Mouse (Mus musculus): ENCODE results near the gene Helz2.

Helz2 gene

DNA sequence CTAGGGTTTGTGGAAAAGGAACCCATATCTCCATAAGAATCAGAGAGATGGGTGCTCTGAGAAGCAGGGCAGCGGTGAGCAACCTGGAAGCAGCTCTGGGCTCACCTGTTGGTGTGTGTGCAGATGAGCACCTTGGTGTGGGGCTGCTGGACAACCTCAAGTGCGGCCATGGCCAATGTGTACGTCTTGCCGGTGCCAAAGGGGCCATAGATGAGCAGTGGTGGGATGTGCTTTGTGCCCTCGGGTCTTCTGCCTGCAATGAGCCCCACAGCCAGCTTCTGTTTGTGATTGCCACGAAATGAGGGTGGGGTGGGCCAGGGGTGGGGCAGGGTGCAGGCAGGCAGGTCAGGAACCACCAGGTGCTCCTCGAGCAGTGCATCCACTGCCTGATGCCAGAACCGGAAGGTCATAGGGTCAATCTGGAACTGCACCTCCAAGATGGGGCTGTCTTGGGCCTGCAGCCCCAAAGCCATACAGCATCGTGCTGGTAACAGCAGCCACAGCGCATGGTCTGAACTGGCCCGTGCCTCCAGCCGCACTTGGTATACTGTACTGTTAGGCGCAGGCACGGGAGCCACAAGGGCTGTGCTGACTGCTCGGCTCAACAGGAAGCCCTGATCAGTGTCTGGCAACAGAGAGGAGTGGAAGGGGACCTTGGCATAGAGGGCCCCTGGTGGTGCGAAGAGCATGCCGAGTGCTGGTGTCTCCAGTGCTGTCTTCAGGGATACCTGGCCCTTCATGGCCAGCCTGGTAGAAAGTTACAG, 4.4 kb downstream of the Helz2 start:
- DNase-seq: no peak

DNA sequence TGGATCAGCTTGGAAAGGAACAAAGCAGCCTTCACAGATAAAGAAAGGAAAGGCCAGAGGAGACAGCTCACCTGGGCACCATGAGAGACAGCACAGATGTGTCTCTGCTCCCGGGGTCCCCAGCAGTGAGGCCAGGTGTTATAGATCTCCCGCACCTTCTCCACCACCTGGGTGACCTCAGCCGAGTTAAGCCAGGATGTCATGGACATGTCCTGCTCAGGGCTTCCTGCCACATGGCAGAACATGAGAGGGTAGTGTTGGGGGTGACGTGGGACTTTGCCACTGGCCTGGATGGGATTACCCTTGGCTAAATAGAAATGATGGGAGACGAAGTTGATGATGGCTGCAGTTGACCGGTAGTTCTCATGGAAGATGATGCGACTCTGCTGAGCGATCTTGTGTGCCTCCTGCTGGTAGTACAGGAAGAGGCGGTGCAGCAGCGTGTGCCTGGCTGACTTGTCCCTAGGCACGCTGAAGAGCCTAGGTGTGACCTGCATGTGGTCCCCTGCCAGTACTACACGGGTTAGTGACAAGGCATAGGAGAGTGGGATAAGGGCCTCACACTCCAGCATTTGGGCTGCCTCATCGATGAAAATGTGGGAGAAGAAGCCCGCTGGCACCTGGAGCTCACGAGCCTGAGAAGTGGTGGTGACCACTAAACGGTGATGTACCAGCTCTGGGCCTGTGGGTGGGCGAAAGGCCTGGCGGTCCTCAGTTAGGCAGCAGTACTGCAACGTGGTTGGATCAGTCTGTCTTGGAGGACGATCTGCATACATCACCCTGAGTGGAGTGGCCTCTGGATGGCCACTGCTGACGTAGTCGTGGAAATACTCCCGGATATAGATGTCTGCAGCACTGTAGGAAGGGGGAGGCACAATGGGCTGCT, 5.9 kb downstream of the Helz2 start:
- DNase-seq: no peak

DNA sequence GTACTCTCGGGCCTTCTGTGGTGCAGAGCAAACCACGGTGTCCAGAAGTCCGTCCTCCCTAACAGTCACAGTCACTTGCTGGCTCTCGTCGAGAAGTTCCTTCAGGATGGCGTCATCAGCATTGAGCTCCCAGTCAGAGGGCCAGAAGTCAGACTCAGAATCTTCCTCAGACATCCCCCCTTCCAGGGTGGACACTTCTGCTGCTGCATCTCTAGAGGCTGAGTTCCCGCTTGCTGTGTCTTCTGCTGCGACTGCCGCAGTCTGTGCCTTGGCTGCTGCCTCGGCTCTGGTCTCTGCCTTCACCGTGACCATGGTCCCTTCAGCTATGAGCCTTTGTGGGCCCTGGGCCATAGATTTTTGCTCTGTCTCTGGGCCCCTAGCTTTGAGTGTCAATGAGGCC, 7.1 kb downstream of the Helz2 start:
- DNase-seq: no peak

DNA sequence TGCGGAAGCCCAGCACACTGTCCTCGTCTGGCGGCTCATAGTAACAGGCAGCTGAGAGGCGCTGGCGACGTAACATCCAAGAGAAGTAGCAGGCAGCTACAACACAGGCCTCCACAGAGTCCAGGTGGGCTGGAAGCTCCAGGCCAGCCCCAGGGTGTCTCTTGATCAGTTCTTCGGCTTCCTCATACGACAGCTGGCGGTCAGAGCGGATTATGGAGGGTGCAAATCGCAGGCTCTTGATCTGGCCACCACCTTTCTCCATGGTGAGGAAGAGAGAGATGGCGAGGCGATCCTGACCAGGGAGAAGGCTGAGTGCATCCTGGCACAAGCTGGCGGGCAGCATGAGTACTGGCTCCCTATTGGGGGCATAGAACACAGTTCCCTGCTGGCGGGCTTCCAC, 8.4 kb downstream of the Helz2 start:
- no peak for DNase-seq

DNA sequence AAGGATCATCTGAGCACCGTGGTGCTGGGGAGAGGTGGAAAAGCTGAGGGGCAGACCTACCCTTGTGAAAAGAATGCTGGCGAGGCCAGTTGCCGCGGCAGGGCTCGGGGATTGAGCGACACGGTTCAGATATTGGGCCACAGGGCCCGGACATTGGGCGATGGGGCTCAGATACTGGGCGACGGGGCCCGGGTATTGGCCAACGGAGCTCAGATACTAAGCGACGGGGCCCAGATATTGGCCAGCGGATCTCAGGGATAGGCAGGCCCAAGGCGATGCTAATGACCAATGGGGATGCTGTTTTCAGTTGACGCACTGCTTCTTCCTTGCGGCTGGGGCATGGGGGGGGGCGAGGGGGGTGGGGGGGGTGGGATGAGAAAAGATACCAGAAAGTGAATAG, 10.7 kb downstream of the Helz2 start:
- DNase-seq: peak; percentile 65 to 69

DNA sequence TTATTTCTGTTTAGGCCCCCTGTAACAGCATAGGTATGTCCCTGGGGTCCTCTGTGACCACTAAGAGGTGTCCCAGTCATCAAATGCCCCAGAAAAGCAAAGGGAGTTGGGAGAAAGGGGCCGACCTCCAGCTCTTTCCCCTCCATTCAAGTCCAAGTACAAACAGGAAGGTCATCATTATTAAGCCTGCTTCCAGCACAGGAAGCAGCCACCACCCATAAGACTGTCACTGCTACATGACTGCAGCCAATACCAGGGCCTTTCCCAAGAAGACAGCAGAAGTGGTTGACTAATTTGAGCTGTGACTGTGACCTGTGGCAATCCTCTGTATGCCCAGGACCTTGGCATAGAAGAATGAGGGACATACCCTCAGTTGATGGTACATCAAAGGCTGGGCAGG, 13.5 kb downstream of the Helz2 start:
- no peak for DNase-seq

DNA sequence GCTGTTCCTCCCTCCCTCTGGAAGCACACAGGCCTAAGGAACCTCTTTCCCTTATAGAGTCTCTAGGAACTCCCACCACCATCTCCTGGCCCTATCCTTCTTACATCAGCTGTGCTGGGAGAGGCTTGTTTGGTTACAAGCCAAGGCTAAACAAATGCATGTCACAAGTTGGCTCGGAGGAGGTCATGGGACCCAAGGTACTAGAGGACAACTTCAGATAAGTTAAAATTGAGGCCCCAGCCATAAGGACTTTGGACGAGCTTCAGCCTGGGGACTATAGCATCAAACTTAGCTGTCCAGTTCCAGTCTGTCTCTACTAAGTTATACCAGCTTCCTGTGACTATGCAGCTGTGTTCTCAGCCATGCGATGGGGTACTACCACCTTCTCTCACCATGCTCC, 14.7 kb downstream of the Helz2 start:
- no peak for DNase-seq

DNA sequence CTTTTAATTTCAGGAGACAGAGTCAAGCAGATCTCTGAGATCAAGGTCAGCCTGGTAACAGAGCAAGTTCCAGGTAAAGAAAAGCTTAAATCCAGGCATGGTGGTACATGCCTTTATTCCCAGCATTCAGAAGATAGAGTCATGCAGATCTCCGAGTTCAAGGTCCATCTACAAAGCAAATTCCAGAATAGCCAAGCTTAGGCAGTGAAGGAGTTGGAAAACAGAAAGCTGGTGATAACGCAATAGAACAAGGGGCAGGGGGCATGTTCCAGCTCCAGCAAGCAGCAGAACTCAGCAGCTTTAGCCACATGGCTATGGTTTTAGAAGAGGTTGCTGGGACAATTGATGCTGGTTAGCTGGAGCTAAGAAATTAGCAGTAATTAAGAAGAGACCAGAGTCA, 16.8 kb downstream of the Helz2 start:
- DNase-seq: no peak

DNA sequence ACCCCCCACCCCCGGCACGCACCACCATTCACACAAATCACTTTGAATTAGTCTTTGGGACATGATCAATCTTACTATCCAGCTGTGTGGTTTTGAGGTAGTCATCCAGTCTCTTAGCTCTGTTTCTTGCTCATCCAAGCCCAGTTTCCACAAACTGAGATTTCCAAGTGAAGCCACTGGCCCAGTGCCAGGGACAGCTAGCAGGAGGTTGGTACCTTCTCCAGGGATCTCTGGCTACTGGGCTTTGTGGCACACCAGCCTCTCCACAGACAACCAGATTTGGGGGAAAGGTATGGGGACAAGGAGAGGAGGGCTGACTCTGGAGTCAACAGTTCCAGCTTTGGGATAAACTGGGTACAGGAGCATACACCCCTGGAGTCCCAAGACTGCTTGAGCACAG, 21.5 kb downstream of the Helz2 start:
- peak; percentile 45 to 64 for DNase-seq

DNA sequence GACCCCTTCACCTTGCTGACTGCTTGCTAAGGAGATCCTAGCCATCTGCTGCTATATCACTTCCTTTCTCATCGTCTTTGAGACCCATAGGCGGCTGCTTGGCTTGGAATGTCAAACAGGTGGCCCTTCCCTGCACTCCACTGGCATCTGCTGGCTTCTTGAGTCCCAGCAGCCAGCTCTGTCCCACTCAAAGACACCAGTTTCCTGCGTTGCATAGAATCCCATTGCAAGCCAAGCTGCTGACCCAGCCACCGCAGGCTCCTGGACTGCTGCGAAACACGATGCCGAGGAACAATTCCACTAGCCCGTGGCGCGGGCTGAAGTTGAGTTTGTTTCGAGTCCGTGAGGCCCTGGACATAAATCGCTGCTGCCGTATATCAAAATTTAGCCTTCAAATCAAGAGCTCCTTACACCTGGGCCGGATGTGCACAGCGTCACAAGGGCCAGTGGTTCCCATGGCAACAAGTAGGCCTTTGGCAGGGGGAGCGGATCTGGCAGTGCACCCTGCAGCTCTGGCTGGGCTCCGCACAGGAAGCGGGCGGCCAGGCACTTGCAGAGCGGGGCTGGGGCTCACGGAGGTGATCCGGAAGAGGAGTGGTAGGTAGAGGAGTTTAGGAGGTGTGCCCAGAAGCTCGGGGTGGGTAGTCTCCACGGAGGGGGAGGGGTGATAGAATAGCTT, 22.1 kb downstream of the Helz2 start, which contains the start of gene Fndc11:
TSS of gene Fndc11 (plus strand) at position 476 of the 679 bp plus-strand sequence.
- peak; percentile 70 to 73 for DNase-seq

DNA sequence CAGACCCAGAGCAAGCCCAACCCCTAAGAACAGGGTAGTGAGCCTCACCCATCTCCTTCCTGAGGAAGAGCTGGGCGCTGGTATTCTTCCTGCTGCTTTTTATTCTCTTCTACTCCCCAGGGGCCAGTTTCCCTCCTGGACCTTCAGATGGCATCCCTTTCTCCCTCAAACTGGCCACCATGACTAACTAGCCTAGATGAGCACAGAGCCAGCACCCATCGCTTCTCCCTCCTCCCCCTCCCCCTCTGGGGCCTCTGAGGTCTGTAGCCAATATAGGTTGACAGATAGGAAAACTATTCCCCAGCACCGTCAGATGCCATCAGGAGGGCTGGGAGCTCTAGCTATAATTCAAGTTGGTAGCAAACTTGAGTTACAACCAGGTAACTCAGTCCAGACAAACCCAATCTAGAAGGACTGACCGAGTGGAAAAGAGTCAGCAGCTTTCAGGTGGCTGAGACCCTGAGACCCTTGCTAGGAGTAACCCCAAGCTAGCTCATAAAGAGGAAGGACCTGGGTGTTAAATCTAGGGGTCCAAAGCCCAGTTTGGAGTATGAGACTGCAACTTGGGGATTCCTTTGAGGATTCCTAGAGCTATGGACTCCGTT, 22.8 kb downstream of the Helz2 start:
- DNase-seq: no peak

DNA sequence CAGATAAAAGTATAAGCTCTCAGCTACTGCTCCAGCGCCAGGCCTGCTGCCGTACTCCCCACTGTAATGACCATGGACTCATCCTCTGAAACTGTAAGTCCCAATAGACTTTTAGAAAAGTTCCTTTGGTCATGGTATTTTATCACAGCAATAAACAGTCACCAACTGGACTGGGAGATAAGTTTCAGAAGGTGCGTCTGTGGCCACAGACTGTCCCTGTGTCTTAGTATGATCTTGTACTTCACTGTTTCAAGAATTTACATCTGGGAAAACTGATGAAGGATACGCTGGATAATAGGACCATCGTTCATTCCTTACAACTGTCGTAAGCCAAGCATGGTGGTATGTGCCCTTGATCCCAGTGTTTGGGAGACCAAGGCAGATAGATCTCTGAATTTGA, 25.8 kb downstream of the Helz2 start:
- no peak for DNase-seq

DNA sequence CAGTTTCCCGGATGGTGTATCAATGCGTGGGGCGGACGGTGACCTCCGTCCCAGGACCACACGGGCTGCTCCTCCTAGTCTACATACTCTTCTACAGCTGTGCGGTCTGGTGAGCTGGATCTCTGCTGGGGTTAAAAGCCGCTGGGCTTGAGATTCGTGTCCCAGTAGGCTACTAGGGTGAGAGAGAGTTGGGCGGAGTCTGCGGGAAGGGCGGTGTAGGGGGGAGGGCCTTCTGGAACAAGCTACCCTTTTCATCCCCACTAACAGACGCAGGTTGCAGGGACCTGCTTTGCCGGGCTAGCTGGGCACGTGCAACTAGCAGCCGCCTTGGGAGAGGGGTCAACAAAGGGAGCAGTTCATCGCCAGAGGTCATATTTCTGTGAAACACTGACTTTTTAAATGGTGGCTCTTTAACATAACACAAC, 28.8 kb downstream of the Helz2 start, which contains the start of gene Srms:
TSS of gene Srms (minus strand) at position 165 of the 425 bp plus-strand sequence.
- DNase-seq: no peak

DNA sequence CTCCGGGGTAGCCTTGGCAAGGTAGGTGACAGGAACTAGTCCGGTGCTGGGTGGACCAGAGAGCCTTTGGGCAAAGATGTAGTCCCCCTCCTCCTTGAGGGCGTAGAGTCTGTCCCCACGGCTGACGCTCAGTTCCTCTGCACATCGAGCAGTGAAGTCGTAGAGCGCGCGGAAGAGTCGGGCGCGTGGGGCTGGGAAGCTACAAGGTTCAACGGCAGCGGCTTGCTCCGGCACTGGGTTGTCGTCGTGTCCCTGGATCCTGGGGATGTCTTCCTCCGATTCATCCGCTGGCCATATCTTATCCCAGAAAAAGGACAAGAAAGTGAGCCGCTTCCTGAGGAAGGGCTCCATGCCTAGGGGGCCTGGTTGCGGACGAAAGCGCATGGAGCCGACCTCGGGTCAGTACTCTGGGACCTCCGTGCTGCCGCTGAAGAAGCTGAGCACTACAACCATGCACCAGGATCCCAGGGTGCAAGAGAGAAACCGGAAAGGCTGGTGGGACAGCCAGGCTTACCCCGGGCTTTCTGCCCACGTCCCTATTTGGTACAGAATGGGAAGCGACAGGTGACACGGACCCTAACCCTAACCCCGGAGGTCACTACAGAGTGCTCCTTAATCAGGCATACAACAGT, 29.3 kb downstream of the Helz2 start:
- DNase-seq: no peak

DNA sequence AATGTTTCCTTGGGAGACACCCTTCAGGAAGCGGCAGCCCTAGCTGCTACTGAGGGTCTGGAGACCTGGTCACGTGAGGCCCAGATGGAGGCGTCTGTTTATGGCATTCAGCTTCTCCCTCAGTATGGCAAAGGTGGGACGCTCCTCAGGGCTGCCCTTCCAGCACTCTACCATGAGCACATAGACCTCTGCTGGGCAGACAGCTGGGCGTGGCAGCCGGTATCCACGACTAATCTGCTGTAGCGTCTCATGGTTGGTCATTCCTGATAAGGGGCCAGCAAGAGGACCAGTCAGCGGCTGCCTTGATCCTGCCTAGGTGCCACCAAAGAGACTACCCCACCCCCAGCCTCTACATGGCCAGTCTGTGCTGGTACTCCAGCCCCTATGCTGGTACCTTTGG, 35.7 kb downstream of the Helz2 start:
- DNase-seq: no peak

DNA sequence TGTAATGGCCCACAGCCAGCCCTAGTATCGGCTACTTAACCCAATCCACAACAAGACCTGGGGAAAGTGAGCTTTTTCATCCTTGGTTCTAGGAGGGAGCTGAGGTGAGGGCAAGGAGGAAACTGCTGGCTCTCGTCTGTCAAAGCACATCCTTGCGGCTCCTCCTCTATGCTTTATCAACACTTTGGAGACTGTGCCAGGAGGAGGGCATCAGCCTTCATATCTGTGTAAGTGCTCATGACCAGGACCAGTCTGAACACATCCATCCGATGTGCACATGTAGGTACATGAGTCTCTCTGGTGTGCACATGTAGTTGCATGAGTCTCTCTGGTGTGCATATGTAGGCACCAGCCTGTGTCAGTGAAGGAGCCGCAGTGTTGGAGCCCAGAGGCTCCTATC, 36.1 kb downstream of the Helz2 start:
- no peak for DNase-seq

DNA sequence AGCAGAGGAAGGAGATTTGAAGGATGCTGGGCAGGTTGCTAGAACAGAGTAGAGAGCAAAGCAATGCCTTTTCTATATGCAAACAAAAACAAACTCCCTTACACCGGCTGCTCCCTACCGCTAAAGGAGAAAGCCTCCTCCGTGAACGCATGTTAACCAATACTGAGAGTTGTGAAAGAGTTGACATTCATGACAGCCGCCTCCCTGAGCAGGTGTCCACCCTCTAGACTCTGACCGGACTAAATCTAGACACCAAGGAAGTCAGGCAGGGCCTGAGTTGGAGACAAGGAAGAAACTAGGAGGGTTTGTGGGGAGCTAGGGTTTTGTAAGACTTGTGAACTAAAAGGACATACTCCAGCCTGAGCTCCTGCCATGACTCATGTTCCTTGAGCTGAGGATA, 38.9 kb downstream of the Helz2 start:
- no peak for DNase-seq

DNA sequence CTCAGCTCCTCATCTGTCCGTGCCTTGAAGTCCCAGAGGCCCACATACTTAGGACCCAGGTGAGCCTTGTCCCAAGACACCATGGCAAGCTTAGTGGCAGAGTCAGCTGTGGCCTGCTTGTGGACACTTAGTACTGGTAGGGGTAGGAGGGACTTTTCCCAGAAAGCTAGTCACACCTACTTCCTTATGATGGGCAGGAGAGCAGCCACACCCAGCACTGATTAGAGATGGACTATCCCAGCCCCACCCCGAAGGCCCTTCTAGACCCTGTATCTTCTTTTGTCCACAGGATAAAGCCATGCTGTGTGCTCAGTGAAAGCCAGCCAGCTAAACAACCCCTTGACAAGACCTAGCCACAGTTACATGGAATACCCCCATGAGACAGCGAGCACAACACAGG, 39.4 kb downstream of the Helz2 start, which contains the start of gene Ptk6:
TSS of gene Ptk6 (minus strand) at position 368 of the 400 bp plus-strand sequence.
- no peak for DNase-seq

DNA sequence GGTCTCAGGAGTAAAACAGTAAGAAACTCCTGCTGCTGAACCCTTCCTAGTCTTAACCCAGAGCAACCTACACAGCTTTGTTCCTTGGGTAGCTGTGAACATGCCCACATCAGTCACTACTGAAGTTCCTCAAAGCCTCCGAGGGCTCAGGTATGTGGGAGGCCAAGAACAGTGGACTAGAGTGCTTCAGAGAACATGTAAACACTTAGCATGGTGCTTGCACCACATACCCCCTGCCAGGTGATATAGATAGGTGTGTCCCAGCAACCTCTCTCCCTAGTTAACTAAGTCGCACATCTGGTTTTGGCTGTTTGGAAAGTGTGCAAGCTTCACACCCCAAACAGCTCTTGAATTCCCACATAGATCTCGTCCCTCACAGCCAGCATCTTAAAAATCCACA, 40.2 kb downstream of the Helz2 start:
- DNase-seq: no peak

DNA sequence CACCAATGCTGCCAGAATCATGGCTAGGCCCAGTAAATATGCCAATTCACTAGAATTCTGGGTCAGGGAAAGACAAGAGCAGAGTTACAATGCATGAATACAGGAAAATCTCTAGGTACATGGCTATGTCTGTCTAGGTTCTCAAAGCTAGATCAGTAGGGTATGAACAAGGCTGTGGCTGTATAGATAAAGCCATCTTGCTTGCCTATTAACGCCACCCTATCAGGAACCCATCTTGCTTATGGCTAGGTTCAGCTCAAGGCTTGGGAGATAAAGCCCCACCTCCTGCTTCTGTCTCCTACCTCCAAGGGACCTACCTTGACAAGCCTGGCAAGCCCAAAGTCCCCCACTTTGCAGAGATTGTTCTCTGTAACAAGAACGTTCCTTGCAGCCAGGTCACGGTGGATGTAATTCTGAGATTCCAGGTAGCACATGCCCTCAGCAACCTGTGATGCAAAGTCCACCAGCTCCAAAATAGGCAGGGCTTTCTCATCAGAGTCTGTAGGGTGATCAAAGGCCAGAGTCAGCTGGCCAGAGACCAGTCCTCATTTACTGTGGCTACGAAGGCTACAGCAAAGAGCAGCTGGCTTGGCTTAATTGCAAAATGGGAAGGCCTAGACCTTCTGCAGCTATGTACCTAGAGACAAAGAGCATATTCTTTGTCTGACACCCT, 45.1 kb downstream of the Helz2 start:
- no peak for DNase-seq

DNA sequence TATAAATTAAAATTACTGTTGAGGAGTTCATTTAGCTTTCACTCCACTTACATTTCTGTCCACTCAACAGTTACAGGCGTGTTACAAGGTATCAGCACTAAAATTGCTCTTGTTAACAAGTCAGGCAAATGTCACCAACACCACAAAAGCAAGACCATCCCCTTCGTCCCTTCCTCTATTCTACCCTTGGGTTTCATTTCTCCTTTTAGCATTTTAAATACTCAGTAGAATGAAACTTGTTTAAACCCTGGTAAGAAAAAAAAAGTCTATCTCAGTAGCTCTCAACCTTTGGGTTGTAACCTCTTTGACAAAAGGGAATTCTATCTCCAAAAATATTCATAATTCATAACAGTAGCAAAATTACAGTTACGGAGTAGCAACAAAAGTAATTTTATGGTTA, 48.8 kb downstream of the Helz2 start:
- DNase-seq: no peak

DNA sequence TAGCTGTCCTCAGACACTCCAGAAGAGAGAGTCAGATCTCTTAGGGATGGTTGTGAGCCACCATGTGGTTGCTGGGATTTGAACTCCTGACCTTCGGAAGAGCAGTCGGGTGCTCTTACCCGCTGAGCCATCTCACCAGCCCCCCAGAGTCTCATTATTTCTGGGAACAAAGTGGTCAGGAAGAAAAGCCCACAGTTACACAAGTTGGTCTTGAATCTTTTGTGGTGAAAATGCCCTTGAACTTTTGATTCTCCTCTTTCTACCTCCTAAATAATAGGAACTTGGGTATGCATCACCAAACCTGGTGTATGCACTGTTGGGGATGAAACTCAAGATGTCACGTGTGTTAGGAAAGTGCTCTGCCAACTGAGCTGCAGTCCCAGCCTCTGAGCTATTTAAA, 49.9 kb downstream of the Helz2 start:
- DNase-seq: no peak

Measured in cerebellum, postnatal 25 days (tissue).